Mouse (Mus musculus) heart, postnatal 36 days (tissue): ENCODE data around the gene Bckdk. TPM values are rescaled to one million over a fixed set of nuclear protein-coding genes. Genes with fewer than 3 reads are reported as not detected.
"Not testable (repeated sequence)": the region's sequence is repeated elsewhere in the genome, so short reads cannot be mapped to it uniquely, and the experiment has no call there.

Experiments used
- DNase-seq, 2 experiments: peaks; one replicate each; pipeline ENCODE4 v3.0.0; 2021 to 2022
- intact Hi-C: fragments of 180-260 bp; cut with DNase I; formaldehyde crosslinking; loops from one replicate; pipeline ENCODE4 v1.15.1; 2025
- total RNA-seq, 2 experiments: library from RNA; stranded (reverse); gene quantifications; 2 replicates each; pipeline ENCODE4 v1.2.3; 2021

Bckdk gene
- total RNA-seq, 2 experiments from 2014 or later = 113 to 120 TPM

DNA sequence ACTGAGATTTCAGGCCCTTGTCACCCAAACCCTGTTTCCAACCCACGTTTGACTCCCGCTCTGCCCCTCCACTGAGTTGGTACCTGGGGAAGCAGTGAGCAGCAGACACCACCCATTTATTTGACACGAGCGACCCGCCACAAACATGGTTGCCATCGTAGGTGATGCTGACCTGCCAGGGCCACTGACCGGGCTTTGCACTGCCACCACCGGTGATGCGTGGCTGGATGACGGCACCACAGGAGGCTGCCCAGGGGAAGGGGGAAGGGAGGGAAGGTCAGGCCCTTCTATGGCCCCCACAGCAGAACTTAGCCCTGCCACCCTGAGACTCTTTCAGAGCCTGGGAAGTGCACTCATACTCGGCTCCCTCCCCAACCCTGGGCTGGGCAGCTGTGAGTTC is 23.8 kb downstream of the Bckdk start:
- no peak for DNase-seq
- intact Hi-C loops = no loop called here

GRCm38 (mm10) chr7:127928596-127928995 is 24.7 kb downstream of the Bckdk start:
- intact Hi-C loops = no loop called here
- no peak for DNase-seq

DNA sequence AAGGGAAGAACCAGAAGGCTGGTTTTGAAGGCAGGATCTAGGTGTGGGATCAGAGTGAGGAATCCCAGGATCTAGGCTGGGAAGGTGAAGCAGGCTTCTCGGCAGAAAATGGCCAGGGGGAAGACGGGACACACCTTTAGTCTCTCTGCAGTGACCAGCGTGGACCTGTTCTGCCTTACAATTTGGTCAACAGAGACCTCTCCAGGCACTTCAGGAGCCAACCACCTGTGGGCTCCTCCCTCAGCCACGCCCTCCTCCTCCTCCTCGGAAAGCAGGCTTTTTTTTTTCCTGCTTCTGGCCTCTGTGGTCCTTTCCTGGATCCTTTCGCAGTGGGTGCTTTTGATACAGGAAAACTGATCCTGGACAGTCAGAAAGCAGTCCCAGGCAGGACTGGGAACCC is 26.0 kb downstream of the Bckdk start, which contains the start of gene Prss8:
Gene Prss8, minus strand, starts transcription at position 182 of the 400 bp plus-strand sequence.
- no peak for DNase-seq
- intact Hi-C loops = no loop called here

DNA sequence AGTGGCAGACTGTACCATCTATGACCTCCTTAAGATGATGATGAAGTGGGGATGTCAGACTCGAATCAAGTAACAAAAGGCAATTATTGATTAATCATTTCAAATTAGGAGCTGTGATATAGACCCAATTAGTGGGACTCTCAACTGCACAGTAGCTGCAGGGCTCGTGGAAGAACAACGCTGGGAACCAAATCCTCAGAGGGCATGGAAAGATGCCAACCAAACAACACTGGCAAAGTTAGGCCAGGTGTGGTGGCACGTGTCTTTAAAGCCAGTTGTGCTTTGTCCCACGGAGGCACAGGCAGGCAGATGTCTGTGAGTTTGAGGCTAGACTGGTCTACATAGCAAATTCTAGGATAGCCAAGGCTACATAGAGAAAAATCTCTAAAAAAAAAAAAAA is 26.8 kb downstream of the Bckdk start:
- no peak for DNase-seq
- intact Hi-C loops = no loop called here

- intact Hi-C loops = loop anchor here (2.0 kb wide), 1 partner anchor 89 kb away; no protein-coding TSS in a partner anchor
- DNase-seq = no peak
Observed at GRCm38 (mm10) chr7:127931351-127932135, 27.7 kb downstream of the Bckdk start.

GRCm38 (mm10) chr7:127932273-127933031 is 28.6 kb downstream of the Bckdk start:
- intact Hi-C loops = loop anchor here (2.0 kb wide), 1 partner anchor 90 kb away; no protein-coding TSS in a partner anchor
- DNase-seq = no peak

DNA sequence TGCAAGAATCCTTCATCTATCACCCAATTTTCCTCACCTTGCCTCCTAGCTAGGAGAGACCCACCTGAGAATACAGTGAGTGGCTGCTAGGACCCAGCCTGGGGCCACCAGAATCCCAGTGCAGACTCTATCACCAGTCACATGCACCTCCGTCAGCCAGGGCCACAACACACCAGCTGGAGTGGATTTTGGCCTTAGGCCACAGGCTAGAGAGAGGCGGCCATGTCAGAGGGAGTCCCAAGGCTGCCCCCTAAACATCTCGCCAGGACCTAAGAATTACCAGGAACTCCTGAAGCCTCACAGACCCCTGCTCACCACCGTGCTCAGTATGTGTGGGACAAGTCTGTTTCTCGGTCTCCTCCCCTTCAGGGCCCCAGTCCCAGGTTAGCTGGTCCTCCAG is 30.2 kb downstream of the Bckdk start:
- intact Hi-C loops = no loop called here
- no peak for DNase-seq

DNA sequence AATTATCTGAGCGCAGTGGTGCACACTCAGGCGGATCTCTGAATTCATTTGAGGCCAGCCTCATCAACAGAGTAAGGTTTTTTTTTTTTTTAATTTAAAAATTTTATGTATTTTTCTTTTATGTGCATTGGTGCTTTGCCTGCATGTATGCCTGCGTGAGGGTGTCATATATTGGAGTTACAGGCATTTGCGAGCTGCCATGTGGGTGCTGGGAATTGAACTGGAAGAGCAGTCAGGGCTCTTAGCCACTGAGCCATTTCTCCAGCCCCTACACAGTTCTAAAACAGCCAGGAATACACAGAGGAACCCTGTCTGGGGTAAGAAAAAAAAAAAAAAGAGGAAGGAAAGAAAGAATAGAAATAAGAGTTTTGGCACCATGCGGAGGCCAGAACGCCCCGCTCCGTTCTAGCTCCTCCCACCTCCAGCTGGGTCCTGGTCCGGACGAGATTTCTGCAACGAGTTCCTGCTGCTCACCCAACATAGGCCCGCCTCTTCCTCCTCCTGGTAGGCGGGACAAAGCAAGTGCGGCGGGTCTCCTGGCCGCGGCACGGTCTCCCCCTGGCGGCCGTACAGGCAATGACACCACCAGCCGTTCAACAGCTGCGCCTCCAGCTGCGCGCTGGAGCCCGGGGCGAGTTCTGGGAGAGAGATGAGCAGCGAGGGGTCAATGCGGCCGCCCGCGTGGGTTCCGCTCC is 31.3 kb downstream of the Bckdk start:
- intact Hi-C loops = loop anchor here (1.0 kb wide), 1 partner anchor 135 kb away; the partner anchor contains the start of gene Hsd3b7
- peak; percentile 97 to 98 for DNase-seq

DNA sequence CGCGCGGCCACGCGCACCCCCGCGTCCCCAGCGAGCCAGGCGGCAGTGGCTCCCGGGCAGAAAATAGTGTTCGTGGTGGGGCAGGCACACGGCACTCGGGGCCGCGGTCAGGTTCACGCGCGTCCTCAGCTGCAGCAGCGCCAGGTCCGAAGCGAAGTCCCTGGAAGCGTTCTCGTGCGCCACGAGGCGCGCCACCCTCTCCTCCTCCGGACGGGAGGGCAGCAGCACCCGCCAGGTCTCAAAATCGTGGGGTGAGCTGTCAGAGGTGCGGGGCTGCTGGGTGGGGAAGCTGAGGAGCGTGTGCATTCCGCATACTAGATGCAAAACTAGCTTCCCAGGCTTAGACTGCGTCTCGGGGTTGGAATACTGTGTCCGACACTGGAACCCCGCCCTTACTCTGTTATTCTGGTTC is 31.9 kb downstream of the Bckdk start:
- intact Hi-C loops = loop anchor here (1.0 to 2.0 kb wide), 2 partner anchors 31 to 135 kb away; partner anchors contain the start of genes Fus and Hsd3b7
- DNase-seq = no peak

- DNase-seq = no peak
- intact Hi-C loops = loop anchor here (2.0 kb wide), 1 partner anchor 30 kb away; the partner anchor contains the start of gene Fus
Observed at GRCm38 (mm10) chr7:127936216-127936884, 32.5 kb downstream of the Bckdk start.

GRCm38 (mm10) chr7:127942097-127942496 is 38.2 kb downstream of the Bckdk start:
- DNase-seq, intact Hi-C loops: not testable (repeated sequence)

DNA sequence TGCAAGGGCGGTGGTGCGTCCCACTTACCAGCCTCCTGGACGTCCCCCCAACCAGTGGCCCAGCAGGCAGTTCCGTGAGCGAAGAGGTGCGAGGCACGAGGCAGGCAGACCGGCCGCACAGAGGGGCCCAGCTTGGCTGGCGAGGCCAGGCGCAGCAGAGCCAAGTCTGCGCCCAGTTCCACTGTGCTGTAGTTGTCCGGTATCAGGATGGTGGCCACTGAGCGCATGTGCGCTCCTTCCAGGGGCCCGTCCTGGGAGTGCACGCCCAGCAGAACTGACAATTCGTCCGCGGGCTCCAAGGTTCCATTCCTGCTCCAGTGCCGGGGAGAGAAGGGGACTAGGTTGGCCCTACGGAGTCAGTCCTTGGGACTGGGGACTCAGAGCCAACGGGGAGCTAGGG is 40.7 kb downstream of the Bckdk start:
- peak in 1 of 2 experiments; percentile 17 for DNase-seq

GRCm38 (mm10) chr7:127946470-127947023 is 42.7 kb downstream of the Bckdk start, which contains the start of gene Prss36:
Gene Prss36 (minus strand): TSS chr7:127946725.
- intact Hi-C loops = no loop called here
- no peak for DNase-seq

More for the DNA sequence above, 40.7 kb downstream of the Bckdk start:
- intact Hi-C loops = no loop called here

- DNase-seq = no peak
- intact Hi-C loops = no loop called here
Observed at GRCm38 (mm10) chr7:127952864-127953581, 49.1 kb downstream of the Bckdk start.

GRCm38 (mm10) chr7:127959364-127959763 is 55.5 kb downstream of the Bckdk start:
- intact Hi-C loops = no loop called here
- DNase-seq = no peak
